Mouse (Mus musculus): ENCODE measurements around the gene Gm11562.
A peak's percentile ranks its signal among the peaks of the same experiment; 100 is the strongest.

The Gm11562 gene

DNA sequence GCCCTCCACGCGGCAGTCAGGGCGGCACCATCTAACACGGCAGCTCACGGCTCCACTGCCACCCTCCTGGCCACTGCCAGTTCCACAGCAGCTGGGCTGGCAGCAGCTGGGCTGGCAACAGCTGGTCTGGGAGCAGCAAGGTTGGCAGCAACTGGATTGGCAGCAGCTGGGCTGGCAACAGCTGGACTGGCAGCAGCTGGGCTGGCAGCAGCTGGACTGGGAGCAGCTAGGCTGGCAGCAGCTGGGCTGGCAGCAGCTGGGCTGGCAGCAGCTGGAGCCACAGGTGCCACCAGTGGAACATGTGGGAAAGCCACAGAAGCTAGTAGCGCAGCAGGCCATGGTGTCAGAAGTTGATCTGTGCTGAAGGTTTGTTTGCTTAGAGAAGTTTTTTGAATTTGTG is 29.3 kb downstream of the Gm11562 start, which contains the start of gene Krtap1-3:
TSS of gene Krtap1-3 (minus strand) at position 359 of the 400 bp plus-strand sequence.
- Histone ChIP-seq H3K36me3 (ENCODE audit: insufficient read depth, low read length) (no peaks in the 10 kb centered on the region), H3K27me3 (ENCODE audit: insufficient read depth, low read length) (no peaks in the 10 kb centered on the region), H3K9me3 (ENCODE audit: low read length) (no peaks in the 10 kb centered on the region), H3K4me1 (replicated peaks; ENCODE audit: low read depth, low read length) (no peaks in the 10 kb centered on the region), H3K4me3 (replicated peaks; ENCODE audit: low read length) (no peak within 1 kb of the TSS)
- TF ChIP-seq CTCF (conservative IDR thresholded peaks at IDR 0.05; ENCODE audit: low read length) (no peak), POU5F1 (IDR thresholded peaks at IDR 0.05; ENCODE audit: borderline replicate concordance, low read length) (no peak), NANOG (IDR thresholded peaks at IDR 0.05; ENCODE audit: borderline replicate concordance, low read length) (no peak)

DNA sequence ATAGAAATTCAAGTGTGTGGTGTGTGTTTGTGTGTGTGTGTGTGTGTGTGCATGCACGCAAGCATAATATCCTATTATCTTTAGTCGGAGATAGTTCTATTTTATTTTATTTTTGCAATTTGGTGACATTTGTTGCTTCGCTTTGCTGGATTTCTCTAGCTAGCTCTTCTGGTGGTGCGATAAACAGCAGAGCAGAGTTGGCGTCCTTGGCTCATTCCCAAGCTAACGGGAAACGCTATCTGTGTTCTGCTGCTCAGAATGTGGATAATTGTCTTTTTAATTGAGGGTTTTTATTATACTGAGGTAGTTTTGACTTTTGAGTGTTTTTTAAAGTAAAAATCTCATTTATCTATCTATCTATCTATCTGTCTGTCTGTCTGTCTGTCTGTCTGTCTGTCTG is 35.1 kb downstream of the Gm11562 start:
- Histone ChIP-seq H3K27me3 (ENCODE audit: insufficient read depth, low read length) (no peaks in the 10 kb centered on the region), H3K4me1 (replicated peaks; ENCODE audit: low read depth, low read length) (no peaks in the 10 kb centered on the region), H3K36me3 (ENCODE audit: insufficient read depth, low read length) (no peaks in the 10 kb centered on the region), H3K9me3 (ENCODE audit: low read length) (no peaks in the 10 kb centered on the region), H3K4me3 (replicated peaks; ENCODE audit: low read length) (no peak overlapping the region)
- no peak for TF ChIP-seq CTCF (conservative IDR thresholded peaks at IDR 0.05; ENCODE audit: low read length)
- TF ChIP-seq POU5F1 (IDR thresholded peaks at IDR 0.05; ENCODE audit: borderline replicate concordance, low read length), result no peak
- no peak for TF ChIP-seq NANOG (IDR thresholded peaks at IDR 0.05; ENCODE audit: borderline replicate concordance, low read length)

DNA sequence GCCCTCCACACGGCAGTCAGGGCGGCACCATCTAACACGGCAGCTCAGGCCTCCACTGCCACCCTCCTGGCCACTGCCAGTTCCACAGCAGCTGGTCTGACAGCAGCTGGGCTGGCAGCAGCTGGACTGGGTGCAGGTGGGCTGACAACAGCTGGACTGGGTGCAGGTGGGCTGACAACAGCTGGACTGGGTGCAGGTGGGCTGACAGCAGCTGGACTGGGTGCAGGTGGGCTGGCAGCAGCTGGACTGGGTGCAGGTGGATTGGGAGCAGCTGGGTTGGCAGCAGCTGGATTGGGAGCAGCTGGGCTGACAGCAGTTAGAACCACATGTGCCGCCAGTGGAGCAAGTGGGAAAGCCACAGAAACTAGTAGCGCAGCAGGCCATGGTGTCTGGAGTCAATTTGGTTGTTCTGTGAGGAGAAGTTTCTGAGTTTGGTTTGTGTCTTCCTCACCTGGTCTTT is 37.0 kb downstream of the Gm11562 start, which contains the start of gene Krtap1-4:
TSS of gene Krtap1-4 (minus strand) at position 410 of the 460 bp plus-strand sequence.
- Histone ChIP-seq H3K4me3 (replicated peaks; ENCODE audit: low read length) (no peak within 1 kb of the TSS), H3K9me3 (ENCODE audit: low read length) (no peaks in the 10 kb centered on the region), H3K27me3 (ENCODE audit: insufficient read depth, low read length) (no peaks in the 10 kb centered on the region), H3K36me3 (ENCODE audit: insufficient read depth, low read length) (no peaks in the 10 kb centered on the region), H3K4me1 (replicated peaks; ENCODE audit: low read depth, low read length) (no peaks in the 10 kb centered on the region)
- TF ChIP-seq NANOG (IDR thresholded peaks at IDR 0.05; ENCODE audit: borderline replicate concordance, low read length), result no peak
- TF ChIP-seq POU5F1 (IDR thresholded peaks at IDR 0.05; ENCODE audit: borderline replicate concordance, low read length), result no peak
- no peak for TF ChIP-seq CTCF (conservative IDR thresholded peaks at IDR 0.05; ENCODE audit: low read length)

DNA sequence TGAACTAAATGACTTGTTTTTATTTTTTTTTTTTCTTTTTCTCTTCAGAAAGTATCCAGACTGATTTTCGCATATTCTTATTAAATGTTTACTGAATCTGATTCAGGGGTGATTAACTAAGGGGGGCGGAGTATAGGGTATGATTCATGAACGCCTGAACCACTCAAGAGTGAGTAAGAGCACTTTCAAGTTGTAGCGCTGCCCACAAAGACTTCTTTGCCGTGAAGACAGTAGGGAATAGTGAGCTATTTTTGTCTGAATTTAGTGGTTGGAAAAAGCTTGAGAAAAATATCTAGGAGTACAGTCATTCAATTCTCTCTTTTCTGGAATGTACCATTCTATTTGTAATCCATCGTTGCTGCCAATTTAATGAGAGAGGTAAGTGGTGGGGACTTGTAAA is 38.7 kb downstream of the Gm11562 start:
- no peaks in the 10 kb centered on the region for H3K36me3 ChIP-seq (ENCODE audit: insufficient read depth, low read length)
- H3K9me3 ChIP-seq (ENCODE audit: low read length), result no peaks in the 10 kb centered on the region
- no peak for TF ChIP-seq NANOG (IDR thresholded peaks at IDR 0.05; ENCODE audit: borderline replicate concordance, low read length)
- no peak for TF ChIP-seq CTCF (conservative IDR thresholded peaks at IDR 0.05; ENCODE audit: low read length)
- TF ChIP-seq POU5F1 (IDR thresholded peaks at IDR 0.05; ENCODE audit: borderline replicate concordance, low read length), result no peak
- no peak overlapping the region for H3K4me3 ChIP-seq (replicated peaks; ENCODE audit: low read length)
- H3K4me1 ChIP-seq (replicated peaks; ENCODE audit: low read depth, low read length), result no peaks in the 10 kb centered on the region
- H3K27me3 ChIP-seq (ENCODE audit: insufficient read depth, low read length), result no peaks in the 10 kb centered on the region

DNA sequence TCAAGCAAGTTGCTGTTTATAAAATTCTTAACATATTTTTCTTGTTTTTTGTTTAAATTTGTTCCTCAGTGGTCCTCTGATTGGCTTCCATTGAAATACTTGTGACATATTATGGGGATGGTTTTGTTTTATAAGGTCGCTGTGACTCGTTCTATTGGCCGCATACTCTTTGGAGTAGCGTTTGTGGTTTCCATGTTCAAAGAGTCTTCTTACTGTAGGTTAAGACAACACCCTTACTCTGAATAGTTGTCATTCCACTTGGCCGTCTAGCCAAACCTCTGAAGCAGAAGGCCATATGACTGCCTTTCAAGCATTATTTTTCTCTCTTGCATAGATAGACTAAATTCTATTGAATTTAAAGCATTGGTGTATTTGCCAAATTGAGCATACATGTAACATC is 39.2 kb downstream of the Gm11562 start:
- H3K4me3 ChIP-seq (replicated peaks; ENCODE audit: low read length), result no peak overlapping the region
- H3K27me3 ChIP-seq (ENCODE audit: insufficient read depth, low read length), result no peaks in the 10 kb centered on the region
- no peak for TF ChIP-seq CTCF (conservative IDR thresholded peaks at IDR 0.05; ENCODE audit: low read length)
- no peak for TF ChIP-seq POU5F1 (IDR thresholded peaks at IDR 0.05; ENCODE audit: borderline replicate concordance, low read length)
- no peak for TF ChIP-seq NANOG (IDR thresholded peaks at IDR 0.05; ENCODE audit: borderline replicate concordance, low read length)
- no peaks in the 10 kb centered on the region for H3K36me3 ChIP-seq (ENCODE audit: insufficient read depth, low read length)
- H3K4me1 ChIP-seq (replicated peaks; ENCODE audit: low read depth, low read length), result no peaks in the 10 kb centered on the region
- H3K9me3 ChIP-seq (ENCODE audit: low read length), result no peaks in the 10 kb centered on the region

DNA sequence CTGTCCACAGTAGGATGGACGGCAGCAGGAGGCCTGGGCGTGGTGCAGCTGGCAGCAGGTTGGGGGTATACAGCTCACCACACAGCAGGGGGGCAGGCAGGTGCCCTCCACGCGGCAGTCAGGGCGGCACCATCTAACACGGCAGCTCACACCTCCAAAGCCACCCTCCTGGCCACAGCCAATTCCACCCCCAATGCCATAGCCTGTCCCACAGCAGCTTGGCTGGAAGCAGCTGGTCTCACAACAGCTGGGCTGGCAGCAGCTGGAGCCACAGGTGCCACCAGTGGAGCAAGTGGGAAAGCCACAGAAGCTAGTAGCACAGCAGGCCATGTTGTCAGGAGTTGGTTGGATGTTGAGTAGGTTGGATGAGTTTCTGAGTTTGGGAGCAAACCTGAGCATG is 39.6 kb downstream of the Gm11562 start, which contains the start of gene Krtap1-5:
TSS of gene Krtap1-5 (minus strand) at position 381 of the 400 bp plus-strand sequence.
- H3K4me1 ChIP-seq (replicated peaks; ENCODE audit: low read depth, low read length), result no peaks in the 10 kb centered on the region
- no peaks in the 10 kb centered on the region for H3K36me3 ChIP-seq (ENCODE audit: insufficient read depth, low read length)
- H3K9me3 ChIP-seq (ENCODE audit: low read length), result no peaks in the 10 kb centered on the region
- H3K4me3 ChIP-seq (replicated peaks; ENCODE audit: low read length), result no peak within 1 kb of the TSS
- H3K27me3 ChIP-seq (ENCODE audit: insufficient read depth, low read length), result no peaks in the 10 kb centered on the region
- no peak for TF ChIP-seq NANOG (IDR thresholded peaks at IDR 0.05; ENCODE audit: borderline replicate concordance, low read length)
- no peak for TF ChIP-seq CTCF (conservative IDR thresholded peaks at IDR 0.05; ENCODE audit: low read length)
- TF ChIP-seq POU5F1 (IDR thresholded peaks at IDR 0.05; ENCODE audit: borderline replicate concordance, low read length), result no peak

DNA sequence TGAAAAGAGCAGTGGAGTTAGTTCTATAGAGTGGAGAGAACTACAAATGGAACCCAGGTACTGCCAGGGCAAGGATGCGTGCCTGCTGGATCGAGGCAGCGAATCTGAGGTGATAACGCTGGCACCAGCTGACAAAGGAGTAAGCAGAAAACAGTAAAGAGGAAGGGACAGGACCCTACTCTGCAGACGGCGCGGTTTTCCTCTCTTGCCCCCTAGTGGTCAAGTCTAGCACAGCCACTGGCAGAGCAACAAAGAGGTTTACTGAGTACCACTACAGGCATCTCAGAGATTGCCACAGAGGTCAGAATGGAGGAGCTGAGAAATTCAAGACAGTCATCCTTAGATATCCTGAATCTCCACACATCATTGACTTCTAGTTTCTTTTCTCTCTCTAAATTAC is 46.1 kb downstream of the Gm11562 start:
- H3K36me3 ChIP-seq (ENCODE audit: insufficient read depth, low read length), result no peaks in the 10 kb centered on the region
- TF ChIP-seq CTCF (conservative IDR thresholded peaks at IDR 0.05; ENCODE audit: low read length), result peak; percentile 87
- TF ChIP-seq NANOG (IDR thresholded peaks at IDR 0.05; ENCODE audit: borderline replicate concordance, low read length), result no peak
- no peak for TF ChIP-seq POU5F1 (IDR thresholded peaks at IDR 0.05; ENCODE audit: borderline replicate concordance, low read length)
- no peaks in the 10 kb centered on the region for H3K27me3 ChIP-seq (ENCODE audit: insufficient read depth, low read length)
- no peaks in the 10 kb centered on the region for H3K9me3 ChIP-seq (ENCODE audit: low read length)
- H3K4me3 ChIP-seq (replicated peaks; ENCODE audit: low read length), result no peak overlapping the region
- H3K4me1 ChIP-seq (replicated peaks; ENCODE audit: low read depth, low read length), result no peaks in the 10 kb centered on the region; the same call in 1 of the 2 replicates

DNA sequence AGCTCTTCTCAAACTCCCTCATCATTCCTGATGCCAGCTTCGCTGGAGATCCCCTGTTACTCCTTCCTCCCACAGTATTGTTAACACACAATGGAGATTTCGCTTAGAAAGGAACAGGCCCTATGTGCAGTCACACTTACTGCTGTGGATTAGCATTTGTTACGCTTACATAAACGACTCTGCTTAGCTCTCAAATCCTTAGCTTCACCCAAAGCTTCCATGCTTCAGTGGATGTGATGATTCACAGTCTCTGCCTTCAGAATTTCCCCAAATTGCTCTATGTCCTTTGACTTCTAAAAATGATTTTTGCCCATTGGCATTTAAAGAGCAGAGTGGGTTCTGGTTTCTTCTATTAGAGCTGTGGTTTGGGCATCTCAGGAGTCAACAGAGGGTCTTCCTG is 47.1 kb downstream of the Gm11562 start:
- Histone ChIP-seq H3K4me1 (replicated peaks; ENCODE audit: low read depth, low read length) (no peaks in the 10 kb centered on the region; the same call in 1 of the 2 replicates), H3K36me3 (ENCODE audit: insufficient read depth, low read length) (no peaks in the 10 kb centered on the region), H3K4me3 (replicated peaks; ENCODE audit: low read length) (no peak overlapping the region), H3K27me3 (ENCODE audit: insufficient read depth, low read length) (no peaks in the 10 kb centered on the region), H3K9me3 (ENCODE audit: low read length) (no peaks in the 10 kb centered on the region)
- TF ChIP-seq NANOG (IDR thresholded peaks at IDR 0.05; ENCODE audit: borderline replicate concordance, low read length) (no peak), CTCF (conservative IDR thresholded peaks at IDR 0.05; ENCODE audit: low read length) (no peak), POU5F1 (IDR thresholded peaks at IDR 0.05; ENCODE audit: borderline replicate concordance, low read length) (no peak)
